Mouse (Mus musculus) testis, adult 2 months (tissue): Measurements from ENCODE around the gene Mylk3. TPM values are rescaled to one million over a fixed set of nuclear protein-coding genes. Genes with fewer than 3 reads are reported as not detected.

Experiments
- H3K27ac ChIP-seq: fragments of 200-500 bp; 2 replicates; pipeline ENCODE4 v1.5.1; 2012; ENCODE audit warnings: low read depth, low read length; ENCODE audit not compliant: control insufficient read depth, insufficient read depth
- H3K27me3 ChIP-seq: fragments of 200-500 bp; 2 replicates; pipeline ENCODE4 v1.6.1; 2012; ENCODE audit warnings: mild to moderate bottlenecking, low read length, moderate library complexity; ENCODE audit not compliant: control insufficient read depth, insufficient read depth
- H3K36me3 ChIP-seq: fragments of 200-500 bp; 2 replicates; pipeline ENCODE4 v1.6.1; 2012; ENCODE audit warnings: mild to moderate bottlenecking, low read length; ENCODE audit not compliant: control insufficient read depth, insufficient read depth
- H3K4me1 ChIP-seq: fragments of 200-500 bp; 2 replicates; pipeline ENCODE4 v1.6.1; 2012; ENCODE audit warnings: low read length; ENCODE audit not compliant: control insufficient read depth, insufficient read depth
- H3K4me3 ChIP-seq: fragments of 200-500 bp; 2 replicates; pipeline ENCODE4 v1.5.1; 2012; ENCODE audit warnings: low read depth, mild to moderate bottlenecking, low read length, moderate library complexity, mixed read lengths; ENCODE audit not compliant: control insufficient read depth
- CTCF ChIP-seq: fragments of 200-500 bp; IDR thresholded peaks from 2 replicates; pipeline ENCODE4 v1.5.1; 2012; ENCODE audit warnings: low read depth, mild to moderate bottlenecking, inconsistent platforms, low read length, moderate library complexity; ENCODE audit not compliant: control insufficient read depth, insufficient read depth, insufficient replicate concordance
- POLR2A ChIP-seq: fragments of 200-500 bp; IDR thresholded peaks from 2 replicates; pipeline ENCODE4 v1.6.1; 2012; ENCODE audit warnings: low read depth, mild to moderate bottlenecking, inconsistent platforms, low read length, moderate library complexity; ENCODE audit not compliant: control insufficient read depth
- polyA plus RNA-seq: library from polyadenylated mRNA; depleted of rRNA; stranded (reverse); fragments of >200 nt; gene quantifications from 2 replicates; pipeline ENCODE4 v1.2.3, GENCODE M21; 2012

Gene Mylk3
- polyA plus RNA-seq, 1 experiment, result 1.5 TPM

- peaks cover 6% of the 10 kb centered on the region for H3K4me1 ChIP-seq
- H3K27ac ChIP-seq, result no peak overlapping the region
- no peak overlapping the region for H3K4me3 ChIP-seq
- H3K27me3 ChIP-seq, result no peaks in the 10 kb centered on the region
- no peaks in the 10 kb centered on the region; the same call in 1 of the 2 replicates for H3K36me3 ChIP-seq
- TF ChIP-seq POLR2A, result no peak
- no peak for TF ChIP-seq CTCF
Measured at GRCm38 (mm10) chr8:85429219-85429618, 43.1 kb upstream of the Mylk3 start.

- no peak for TF ChIP-seq POLR2A
- no peak for TF ChIP-seq CTCF
- peaks cover 4% of the 10 kb centered on the region for H3K4me1 ChIP-seq
- no peak overlapping the region for H3K4me3 ChIP-seq
- H3K27me3 ChIP-seq, result no peaks in the 10 kb centered on the region
- H3K27ac ChIP-seq, result no peak overlapping the region
- no peaks in the 10 kb centered on the region; the same call in 1 of the 2 replicates for H3K36me3 ChIP-seq
Measured at GRCm38 (mm10) chr8:85427026-85427425, 40.9 kb upstream of the Mylk3 start.

GRCm38 (mm10) chr8:85421329-85421728 lies 35.2 kb upstream of the Mylk3 start:
- Histone ChIP-seq H3K4me3 (no peak overlapping the region), H3K36me3 (no peaks in the 10 kb centered on the region; the same call in none of the 2 replicates)
- TF ChIP-seq CTCF (no peak), POLR2A (no peak)

GRCm38 (mm10) chr8:85408526-85408925 lies 22.4 kb upstream of the Mylk3 start:
- Histone ChIP-seq H3K27ac (no peak overlapping the region), H3K4me1 (peaks cover 2% of the 10 kb centered on the region), H3K4me3 (no peak overlapping the region), H3K27me3 (no peaks in the 10 kb centered on the region), H3K36me3 (no peaks in the 10 kb centered on the region)
- TF ChIP-seq POLR2A, result no peak
- TF ChIP-seq CTCF, result no peak

More at GRCm38 (mm10) chr8:85421329-85421728, 35.2 kb upstream of the Mylk3 start:
- no peaks in the 10 kb centered on the region for H3K4me1 ChIP-seq
- H3K27ac ChIP-seq, result no peak overlapping the region
- no peaks in the 10 kb centered on the region for H3K27me3 ChIP-seq

- H3K27me3 ChIP-seq, result no peaks in the 10 kb centered on the region
- no peak for TF ChIP-seq CTCF
- no peak for TF ChIP-seq POLR2A
- peaks cover 2% of the 10 kb centered on the region for H3K4me1 ChIP-seq
- H3K36me3 ChIP-seq, result no peaks in the 10 kb centered on the region
- H3K27ac ChIP-seq, result no peak overlapping the region
- H3K4me3 ChIP-seq, result no peak overlapping the region
Measured at GRCm38 (mm10) chr8:85408053-85408505, 21.9 kb upstream of the Mylk3 start.

GRCm38 (mm10) chr8:85405961-85406360 lies 19.8 kb upstream of the Mylk3 start:
- no peaks in the 10 kb centered on the region for H3K27me3 ChIP-seq
- H3K4me1 ChIP-seq, result peaks cover 2% of the 10 kb centered on the region; the same call in 1 of the 2 replicates
- H3K36me3 ChIP-seq, result no peaks in the 10 kb centered on the region
- TF ChIP-seq POLR2A (no peak), CTCF (no peak)
- H3K4me3 ChIP-seq, result no peak overlapping the region
- no peak overlapping the region for H3K27ac ChIP-seq

GRCm38 (mm10) chr8:85405418-85405817 lies 19.3 kb upstream of the Mylk3 start:
- Histone ChIP-seq H3K4me3 (no peak overlapping the region), H3K27ac (peak overlapping the region; percentile 27; the same call in 1 of the 2 replicates), H3K27me3 (no peaks in the 10 kb centered on the region), H3K36me3 (no peaks in the 10 kb centered on the region), H3K4me1 (peaks cover 2% of the 10 kb centered on the region; the same call in 1 of the 2 replicates)
- no peak for TF ChIP-seq CTCF
- TF ChIP-seq POLR2A, result no peak

GRCm38 (mm10) chr8:85398548-85398947 lies 12.4 kb upstream of the Mylk3 start:
- Histone ChIP-seq H3K4me1 (peaks cover 8% of the 10 kb centered on the region), H3K4me3 (no peak overlapping the region), H3K36me3 (no peaks in the 10 kb centered on the region), H3K27ac (no peak overlapping the region), H3K27me3 (no peaks in the 10 kb centered on the region)
- TF ChIP-seq POLR2A (no peak), CTCF (no peak)
